Mouse (Mus musculus) testis, adult 10 weeks (tissue): ENCODE results near the gene Clec4a1. TPM values are rescaled to one million over a fixed set of nuclear protein-coding genes. Genes with fewer than 3 reads are reported as not detected.

Experiments
- polyA plus RNA-seq: library from polyadenylated mRNA; stranded (reverse); fragments of 350-450 nt; fragmentation: Illumina TruSeq; extraction: RNeasy Lipid Tissue Mini Kit (QIAGEN cat#74804); gene quantifications from one replicate; pipeline ENCODE4 v1.2.3, GENCODE M21; 2014; ENCODE audit warnings: low read depth, low replicate concordance

Gene Clec4a1
- polyA plus RNA-seq = 2.4 TPM

DNA sequence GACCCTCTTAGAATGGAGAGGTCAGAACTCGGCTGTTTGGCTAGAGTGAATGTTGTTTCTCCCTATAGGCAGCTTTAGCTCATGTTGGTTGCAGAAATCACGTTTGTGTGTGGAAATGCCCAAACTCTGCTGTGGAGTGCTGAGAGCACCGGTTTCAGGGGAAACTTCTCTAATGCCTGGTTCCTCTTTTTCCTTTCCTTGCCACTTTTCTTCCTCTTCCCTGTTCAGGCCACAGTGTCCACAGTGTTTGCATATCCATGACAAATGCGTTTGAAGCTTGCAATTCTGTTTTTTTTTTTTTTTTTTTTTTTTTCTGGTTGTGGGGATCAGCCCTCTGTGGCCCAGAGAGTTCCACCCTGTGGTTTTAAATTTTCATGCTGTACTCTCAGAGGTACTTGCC, at the start of gene Clec4a1:
Gene Clec4a1, plus strand, starts transcription at position 398 of the 400 bp plus-strand sequence.

GRCm38 (mm10) chr6:122873871-122874719, 47.6 kb upstream of the Clec4a1 start, which contains the start of gene Necap1:
Gene Necap1, plus strand, starts transcription at chr6:122874474.

DNA sequence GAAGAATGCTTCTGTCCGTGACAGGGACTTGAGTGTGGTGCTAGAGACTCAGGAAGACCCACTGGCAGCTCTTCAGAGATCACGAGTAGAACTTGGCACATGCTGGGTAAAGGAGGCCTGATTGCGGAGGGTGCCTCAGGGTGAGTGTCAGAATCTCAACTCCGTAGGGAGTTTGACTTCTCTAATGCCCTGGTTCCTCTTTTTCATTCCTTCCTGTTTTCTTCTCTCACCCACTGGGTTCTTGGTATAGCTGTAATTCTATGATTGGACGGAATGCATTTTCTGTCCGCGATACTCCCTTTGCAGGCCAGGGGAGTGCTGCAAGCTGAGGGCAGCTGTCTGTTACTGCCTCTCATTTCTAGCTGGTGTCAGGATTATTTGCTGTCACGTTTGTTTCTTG, 30.8 kb downstream of the Clec4a1 start, which contains the start of gene Clec4a3:
Gene Clec4a3, plus strand, starts transcription at position 115 of the 400 bp plus-strand sequence.

Other genes starting within 250 kb of the Clec4a1 start
- gene Nanog, start 214.4 kb upstream of the Clec4a1 start, polyA plus RNA-seq = 0.17 TPM
- gene Slc2a3, start 120.2 kb upstream of the Clec4a1 start, polyA plus RNA-seq = 481 TPM
- gene Foxj2, start 101.9 kb upstream of the Clec4a1 start, polyA plus RNA-seq = 2.1 TPM
- 0.88 TPM for gene C3ar1, start 65.7 kb upstream of the Clec4a1 start, polyA plus RNA-seq
- 18.8 TPM for gene Necap1, start 47.4 kb upstream of the Clec4a1 start, polyA plus RNA-seq
- gene Clec4a3, start 30.7 kb downstream of the Clec4a1 start, polyA plus RNA-seq = 2.5 TPM
- gene Clec4a4, start 68.5 kb downstream of the Clec4a1 start, polyA plus RNA-seq = 0.91 TPM
- 0.64 TPM for gene Clec4b1, start 128.1 kb downstream of the Clec4a1 start, polyA plus RNA-seq
- 11.9 TPM for gene Clec4a2, start 184.6 kb downstream of the Clec4a1 start, polyA plus RNA-seq